Mouse (Mus musculus): ENCODE measurements around the gene Gas2l3. TPM values are rescaled to one million over a fixed set of nuclear protein-coding genes. Genes with fewer than 3 reads are reported as not detected.

Gas2l3 gene
- polyA plus RNA-seq, 1 experiment from 2014 or later = 7.6 TPM

GRCm38 (mm10) chr10:89358933-89359332, 84.8 kb downstream of the Gas2l3 start:
- Histone ChIP-seq H3K4me3 (ENCODE audit: low read depth, low read length) (no peak overlapping the region), H3K27me3 (replicated peaks; ENCODE audit: control insufficient read depth, insufficient read depth, low read length) (no peaks in the 10 kb centered on the region), H3K9ac (ENCODE audit: low read depth, low read length) (no peak overlapping the region), H3K9me3 (ENCODE audit: control insufficient read depth, low read length) (no peaks in the 10 kb centered on the region), H3K4me2 (no peak overlapping the region), H3K27ac (ENCODE audit: low read depth, low read length) (no peak overlapping the region), H3K4me1 (replicated peaks; ENCODE audit: control insufficient read depth, insufficient read depth, low read length) (no peaks in the 10 kb centered on the region), H3K36me3 (ENCODE audit: control insufficient read depth, insufficient read depth, low read length) (no peaks in the 10 kb centered on the region)
- ATAC-seq (replicated peaks; ENCODE audit: low FRiP score) = no peak
- 67% methylated on average over 3 of the region's 3 CpGs for WGBS
- no peak for DNase-seq (ENCODE audit: low spot score)

Other genes starting within 250 kb of the Gas2l3 start
- gene Ano4, start 99.2 kb downstream of the Gas2l3 start, polyA plus RNA-seq (2014; fragmentation: Nextera tagmentation; extraction: Ambion mirVana) = 0.86 and 1.5 TPM in 2 replicates
- 0.99 and 1.9 TPM in 2 replicates for gene Nr1h4, start 89.6 kb upstream of the Gas2l3 start, polyA plus RNA-seq (2014; fragmentation: Nextera tagmentation; extraction: Ambion mirVana)
- gene Slc17a8, start 177.3 kb upstream of the Gas2l3 start, polyA plus RNA-seq (2014; fragmentation: Nextera tagmentation; extraction: Ambion mirVana) = 0.13 TPM in 1 of 2 replicates, not detected in the other
- gene Scyl2, start 242.3 kb upstream of the Gas2l3 start, polyA plus RNA-seq (2014; fragmentation: Nextera tagmentation; extraction: Ambion mirVana) = 11.7 and 13.3 TPM in 2 replicates